Mouse (Mus musculus) testis, adult 2 months (tissue): ENCODE measurements at regions not wholly inside any gene's neighbourhood (a gene's known extent, or its start where the extent isn't known, plus 50 kb on each side); places are given as distances from the start of the nearest gene placed in this dataset.

Experiments
- H3K27ac ChIP-seq: fragments of 200-500 bp; 2 replicates; pipeline ENCODE4 v1.5.1; 2012; ENCODE audit warnings: low read depth, low read length; ENCODE audit not compliant: control insufficient read depth, insufficient read depth
- H3K27me3 ChIP-seq: fragments of 200-500 bp; 2 replicates; pipeline ENCODE4 v1.6.1; 2012; ENCODE audit warnings: mild to moderate bottlenecking, low read length, moderate library complexity; ENCODE audit not compliant: control insufficient read depth, insufficient read depth
- H3K36me3 ChIP-seq: fragments of 200-500 bp; 2 replicates; pipeline ENCODE4 v1.6.1; 2012; ENCODE audit warnings: mild to moderate bottlenecking, low read length; ENCODE audit not compliant: control insufficient read depth, insufficient read depth
- H3K4me1 ChIP-seq: fragments of 200-500 bp; 2 replicates; pipeline ENCODE4 v1.6.1; 2012; ENCODE audit warnings: low read length; ENCODE audit not compliant: control insufficient read depth, insufficient read depth
- H3K4me3 ChIP-seq: fragments of 200-500 bp; 2 replicates; pipeline ENCODE4 v1.5.1; 2012; ENCODE audit warnings: low read depth, mild to moderate bottlenecking, low read length, moderate library complexity, mixed read lengths; ENCODE audit not compliant: control insufficient read depth
- CTCF ChIP-seq: fragments of 200-500 bp; IDR thresholded peaks from 2 replicates; pipeline ENCODE4 v1.5.1; 2012; ENCODE audit warnings: low read depth, mild to moderate bottlenecking, inconsistent platforms, low read length, moderate library complexity; ENCODE audit not compliant: control insufficient read depth, insufficient read depth, insufficient replicate concordance
- POLR2A ChIP-seq: fragments of 200-500 bp; IDR thresholded peaks from 2 replicates; pipeline ENCODE4 v1.6.1; 2012; ENCODE audit warnings: low read depth, mild to moderate bottlenecking, inconsistent platforms, low read length, moderate library complexity; ENCODE audit not compliant: control insufficient read depth

DNA sequence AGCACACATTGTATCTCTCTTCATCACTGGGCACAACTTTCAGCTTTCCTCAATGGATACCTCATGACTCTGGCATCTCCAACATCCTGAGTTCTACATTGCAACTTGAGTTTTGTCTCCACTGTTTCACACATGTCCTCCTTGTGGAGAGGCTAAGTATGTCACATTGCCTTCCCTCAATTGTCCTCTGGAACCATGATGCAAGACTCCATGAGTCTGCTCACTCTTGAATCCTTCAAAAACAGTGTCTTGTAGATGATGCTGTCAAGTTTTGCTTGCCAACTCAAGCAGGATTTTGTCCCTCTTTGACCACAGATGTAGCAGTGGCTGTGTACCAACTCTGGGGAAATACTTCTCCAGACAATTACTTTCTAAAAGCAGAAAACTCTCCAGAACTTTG lies 79.4 kb upstream of the Gm21897 start:
- no peak overlapping the region for H3K27ac ChIP-seq
- no peak overlapping the region for H3K4me3 ChIP-seq
- H3K36me3 ChIP-seq = no peaks in the 10 kb centered on the region
- no peaks in the 10 kb centered on the region for H3K27me3 ChIP-seq
- no peak for TF ChIP-seq CTCF
- TF ChIP-seq POLR2A = no peak
- H3K4me1 ChIP-seq = no peaks in the 10 kb centered on the region

- no peak overlapping the region for H3K27ac ChIP-seq
Measured at GRCm38 (mm10) chr16:15238449-15238848, 78.8 kb upstream of the Gm21897 start.

GRCm38 (mm10) chr16:15250186-15250585 lies 67.1 kb upstream of the Gm21897 start:
- TF ChIP-seq CTCF (no peak), POLR2A (no peak)
- Histone ChIP-seq H3K36me3 (no peaks in the 10 kb centered on the region), H3K27ac (no peak overlapping the region), H3K4me3 (no peak overlapping the region), H3K27me3 (no peaks in the 10 kb centered on the region), H3K4me1 (no peaks in the 10 kb centered on the region)

More at GRCm38 (mm10) chr16:15238449-15238848, 78.8 kb upstream of the Gm21897 start:
- H3K27me3 ChIP-seq = no peaks in the 10 kb centered on the region
- no peak overlapping the region for H3K4me3 ChIP-seq
- H3K36me3 ChIP-seq = no peaks in the 10 kb centered on the region
- no peak for TF ChIP-seq POLR2A
- TF ChIP-seq CTCF = no peak
- H3K4me1 ChIP-seq = no peaks in the 10 kb centered on the region

DNA sequence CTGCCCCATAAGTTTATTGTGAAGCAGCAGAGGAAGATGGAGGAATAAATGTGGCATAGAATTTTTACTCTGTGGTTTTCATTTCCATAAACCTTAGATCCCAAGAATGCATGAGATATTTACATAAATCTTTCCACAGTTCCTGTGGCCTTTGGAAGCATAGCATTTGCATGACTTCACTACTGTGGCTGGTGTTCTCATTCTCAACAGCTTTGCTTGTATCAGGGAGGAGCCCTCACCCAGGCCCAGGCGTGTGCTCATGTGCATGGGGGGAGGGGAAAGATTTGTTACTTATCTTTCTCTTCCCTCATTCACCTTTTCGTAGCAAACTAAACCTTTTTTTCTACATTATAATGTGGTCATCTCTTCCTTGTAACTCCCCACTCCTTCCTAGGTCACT lies 65.6 kb upstream of the Gm21897 start:
- TF ChIP-seq CTCF = no peak
- no peak for TF ChIP-seq POLR2A
- H3K36me3 ChIP-seq = no peaks in the 10 kb centered on the region
- H3K4me1 ChIP-seq = no peaks in the 10 kb centered on the region
- H3K27ac ChIP-seq = no peak overlapping the region
- no peak overlapping the region for H3K4me3 ChIP-seq
- H3K27me3 ChIP-seq = no peaks in the 10 kb centered on the region

DNA sequence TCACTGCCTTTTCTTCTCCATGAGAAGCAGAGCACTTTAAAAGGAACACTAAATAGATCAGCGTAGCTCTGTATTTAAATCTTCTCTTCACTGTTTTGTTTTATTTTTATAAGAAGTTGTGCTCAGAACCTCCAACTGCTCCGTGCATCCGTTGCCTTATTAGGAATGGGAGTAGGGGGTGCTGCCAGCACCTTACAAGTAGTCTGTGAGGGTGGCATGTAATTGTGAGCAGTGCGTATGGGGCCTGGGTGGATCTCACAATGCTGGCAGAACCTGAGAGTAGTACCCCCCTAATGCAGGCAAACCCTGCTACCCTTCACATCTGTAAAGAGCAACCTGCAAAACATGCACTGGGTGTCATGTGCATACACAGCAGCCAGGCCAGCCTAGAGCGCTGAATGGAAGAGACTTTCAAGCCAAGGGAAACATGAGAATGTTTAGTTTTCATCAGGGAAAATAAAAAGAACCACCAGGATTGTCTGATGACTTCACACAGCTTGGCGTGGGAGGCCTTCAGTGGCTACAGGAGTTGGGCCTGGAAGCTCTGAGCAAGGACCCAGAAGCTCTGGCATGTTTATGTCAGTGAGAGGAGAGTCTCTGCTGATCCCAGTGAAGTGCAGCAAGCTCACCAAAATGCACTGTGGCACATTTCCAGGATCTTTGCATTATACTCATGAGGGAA lies 64.5 kb upstream of the Gm21897 start:
- Histone ChIP-seq H3K36me3 (no peaks in the 10 kb centered on the region), H3K4me3 (no peak overlapping the region), H3K4me1 (no peaks in the 10 kb centered on the region), H3K27ac (no peak overlapping the region), H3K27me3 (no peaks in the 10 kb centered on the region)
- TF ChIP-seq POLR2A = no peak
- TF ChIP-seq CTCF = no peak

DNA sequence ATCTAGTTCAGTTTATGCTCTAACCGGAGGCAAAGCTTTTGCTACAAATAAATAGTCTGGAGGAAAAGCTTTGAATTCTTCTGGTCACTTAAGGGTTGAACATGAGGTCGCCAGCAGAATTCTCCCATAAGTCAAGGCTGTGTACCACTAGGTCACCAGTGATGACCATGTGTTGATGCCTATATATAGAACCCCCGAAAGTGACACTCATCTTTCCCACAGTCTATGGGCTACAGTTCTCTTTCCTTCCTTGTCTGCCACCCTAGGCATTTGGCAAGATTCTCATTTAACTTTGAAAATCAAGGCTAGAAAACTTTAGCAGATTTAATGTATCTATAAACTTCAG lies 63.9 kb upstream of the Gm21897 start:
- Histone ChIP-seq H3K4me3 (no peak overlapping the region), H3K27me3 (no peaks in the 10 kb centered on the region), H3K36me3 (no peaks in the 10 kb centered on the region), H3K4me1 (no peaks in the 10 kb centered on the region), H3K27ac (no peak overlapping the region)
- TF ChIP-seq POLR2A = no peak
- no peak for TF ChIP-seq CTCF

DNA sequence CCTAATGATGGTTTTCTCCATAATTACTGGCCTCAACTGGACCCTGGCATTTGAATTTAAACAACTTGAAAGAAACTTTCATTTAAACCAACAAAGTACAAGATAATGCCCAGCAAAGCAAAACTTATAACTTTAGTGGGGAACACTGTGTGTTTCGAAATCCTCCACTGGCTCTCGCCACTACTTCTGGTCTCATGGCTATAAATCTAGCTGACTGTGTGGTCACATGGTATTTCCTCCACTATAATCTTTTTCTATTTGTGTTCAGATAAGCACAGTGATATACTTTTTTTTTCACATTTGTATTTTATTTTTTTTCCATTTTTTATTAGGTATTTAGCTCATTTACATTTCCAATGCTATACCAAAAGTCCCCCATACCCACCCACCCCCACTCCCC lies 62.6 kb upstream of the Gm21897 start:
- no peak for TF ChIP-seq POLR2A
- TF ChIP-seq CTCF = no peak
- Histone ChIP-seq H3K36me3 (no peaks in the 10 kb centered on the region), H3K4me3 (no peak overlapping the region), H3K27ac (no peak overlapping the region), H3K27me3 (no peaks in the 10 kb centered on the region), H3K4me1 (no peaks in the 10 kb centered on the region)

GRCm38 (mm10) chr16:15259474-15259873 lies 57.8 kb upstream of the Gm21897 start:
- Histone ChIP-seq H3K4me3 (no peak overlapping the region), H3K27me3 (no peaks in the 10 kb centered on the region), H3K36me3 (no peaks in the 10 kb centered on the region), H3K4me1 (no peaks in the 10 kb centered on the region), H3K27ac (no peak overlapping the region)
- TF ChIP-seq CTCF (no peak), POLR2A (no peak)
